Mouse (Mus musculus) left cerebral cortex, postnatal 14 days (tissue): ENCODE results near the gene Hist1h4c. TPM values are rescaled to one million over a fixed set of nuclear protein-coding genes. Genes with fewer than 3 reads are reported as not detected.
"Not testable (repeated sequence)": the region's sequence is repeated elsewhere in the genome, so short reads cannot be mapped to it uniquely, and the experiment has no call there.

ENCODE experiments used
- DNase-seq, 2 experiments: peaks; one replicate each; pipeline ENCODE4 v3.0.0; 2021 to 2022; ENCODE audit warnings: low spot score in 2 of 2, mixed read lengths in 1 of 2
- intact Hi-C: fragments of 180-260 bp; cut with DNase I; formaldehyde crosslinking; loops from one replicate; pipeline ENCODE4 v1.15.1; 2025
- total RNA-seq, 2 experiments: library from RNA; stranded (reverse); gene quantifications; 2 replicates each; pipeline ENCODE4 v1.2.3; 2021

Hist1h4c gene
- total RNA-seq, 2 experiments from 2014 or later = 100 to 103 TPM

GRCm38 (mm10) chr13:23737091-23737490 is 38.8 kb upstream of the Hist1h4c start:
- no peak for DNase-seq
- intact Hi-C loops = loop anchor here (5.0 kb wide), 2 partner anchors 115 to 155 kb away; partner anchors contain the start of genes Hist1h1e, Hist1h2be and Hist1h4d

DNA sequence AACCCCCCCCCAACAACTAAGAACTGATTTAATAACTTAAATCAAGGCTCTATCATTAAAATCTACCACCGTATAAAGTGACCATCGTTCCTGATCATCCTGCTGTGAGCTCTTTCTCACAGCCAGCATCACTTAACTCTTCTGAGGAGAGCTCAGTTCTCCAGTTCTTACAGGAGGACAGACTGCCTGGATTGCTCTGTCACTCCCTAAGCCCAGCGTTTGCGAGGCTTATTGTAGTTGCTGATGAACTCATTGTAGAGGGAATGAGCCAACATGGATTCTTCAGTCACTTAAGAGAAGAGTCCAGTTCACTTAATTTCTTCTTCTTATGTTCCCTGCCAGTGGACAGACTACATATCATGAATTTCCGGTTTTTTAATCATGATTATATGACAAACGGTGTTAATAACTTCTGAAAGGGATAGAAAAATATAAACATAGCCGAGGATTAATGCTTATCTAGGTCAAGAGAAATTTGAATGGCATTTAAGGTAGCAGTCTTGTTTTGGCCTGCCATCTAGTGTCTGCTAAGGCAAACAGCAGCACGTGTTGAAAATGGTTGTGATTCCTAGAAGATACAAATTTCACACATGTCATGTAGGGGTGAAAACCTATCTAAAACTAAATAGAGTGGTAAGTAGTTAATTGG is 34.0 kb upstream of the Hist1h4c start:
- intact Hi-C loops = loop anchor here (1.0 kb wide), 1 partner anchor 31 kb away; no protein-coding TSS in a partner anchor
- DNase-seq = peak; percentile 47 to 49

- intact Hi-C loops = no loop called here
- DNase-seq = no peak
Observed at GRCm38 (mm10) chr13:23730479-23730878, 32.2 kb upstream of the Hist1h4c start.

GRCm38 (mm10) chr13:23729706-23730105 is 31.5 kb upstream of the Hist1h4c start:
- intact Hi-C loops = no loop called here
- no peak for DNase-seq

DNA sequence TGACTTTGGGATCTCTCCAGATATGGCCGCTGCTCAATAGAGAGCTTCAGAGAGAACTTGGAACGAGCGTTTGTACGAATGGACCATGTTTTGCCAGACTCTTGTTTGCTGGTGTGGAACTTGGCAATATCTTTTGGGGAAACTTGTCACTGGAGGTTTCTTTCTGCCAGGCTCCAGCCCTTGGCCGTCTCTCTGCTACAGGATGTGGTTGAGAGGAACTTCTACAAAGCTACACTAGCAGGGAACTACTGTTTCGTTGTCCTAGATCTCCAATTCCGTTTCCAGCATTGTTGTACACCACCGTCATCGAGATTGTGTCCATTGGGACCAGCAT is 30.9 kb upstream of the Hist1h4c start:
- intact Hi-C loops = no loop called here
- no peak for DNase-seq

DNA sequence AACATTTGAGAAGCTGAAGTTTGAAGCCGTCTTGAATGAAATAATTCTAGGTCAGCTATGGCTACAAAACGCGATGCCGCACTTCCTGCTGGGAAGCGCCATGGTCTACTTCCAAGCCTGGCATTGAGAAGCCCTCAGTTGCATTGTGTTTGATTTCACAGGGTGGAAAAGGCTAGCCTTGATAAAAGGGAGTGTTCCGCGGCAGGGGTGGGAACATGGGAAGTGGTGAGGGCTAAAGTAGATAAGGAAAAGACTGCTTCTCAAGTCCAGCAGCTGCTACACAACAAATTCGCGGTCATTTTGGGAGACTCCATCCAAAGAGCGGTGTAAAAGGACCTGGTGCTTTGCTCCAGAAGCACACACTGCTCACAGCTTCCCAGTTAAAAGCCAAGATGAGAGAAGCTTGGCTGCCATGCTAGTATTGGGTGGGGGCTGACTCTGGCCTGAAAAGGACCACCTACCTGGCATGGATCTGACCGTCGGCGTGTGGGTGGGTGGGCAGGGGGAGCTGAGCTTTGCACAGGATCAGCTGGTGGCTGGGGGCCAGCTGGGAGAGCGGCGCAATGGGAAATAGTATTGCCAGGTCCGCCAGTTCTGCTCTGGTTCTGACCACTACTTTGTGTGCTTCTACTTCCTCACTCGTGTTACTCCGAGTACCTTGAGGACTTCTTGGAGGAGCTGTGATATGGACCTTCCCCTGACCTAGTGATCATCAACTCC is 30.4 kb upstream of the Hist1h4c start:
- DNase-seq = no peak
- intact Hi-C loops = no loop called here

DNA sequence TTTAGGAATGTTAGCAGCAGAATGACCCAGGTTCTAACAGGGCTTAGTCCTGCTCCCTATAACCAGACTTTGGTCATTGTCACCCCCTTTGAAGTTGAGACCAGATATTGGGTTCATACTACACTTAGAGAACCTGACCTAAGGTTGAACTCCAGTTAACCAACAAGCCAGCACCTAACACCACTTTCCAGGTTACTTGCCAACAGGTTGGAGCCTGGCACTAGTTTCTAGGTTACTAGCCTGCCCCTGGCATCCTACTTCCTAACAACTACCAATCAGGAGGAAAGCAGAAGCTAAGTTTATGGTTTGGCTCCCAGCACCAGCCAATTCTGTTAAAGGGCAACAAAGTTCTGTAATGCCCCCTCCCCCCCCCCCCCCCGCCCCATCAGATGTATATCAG is 27.0 kb upstream of the Hist1h4c start:
- intact Hi-C loops = no loop called here

DNA sequence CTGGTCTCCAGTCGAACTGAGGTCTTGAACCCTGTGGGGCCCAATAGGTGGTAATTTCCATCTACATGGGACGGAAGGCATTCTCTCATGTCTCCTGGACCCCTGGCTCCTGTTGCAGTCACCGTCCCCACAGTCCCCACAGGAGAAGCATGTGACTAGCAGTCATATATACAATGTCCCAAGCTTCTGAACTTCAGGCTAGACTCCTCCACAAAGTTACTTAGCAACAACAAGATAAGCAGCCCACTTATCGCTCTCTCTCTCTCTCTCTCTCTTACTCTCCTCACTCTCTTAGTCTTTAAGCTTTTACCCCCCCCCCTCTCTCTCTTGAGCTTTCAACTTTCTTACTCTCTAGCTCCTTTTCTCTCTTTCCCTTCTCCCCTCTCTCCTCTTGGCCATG is 26.0 kb upstream of the Hist1h4c start:
- intact Hi-C loops = no loop called here
- no peak for DNase-seq

More for the DNA sequence above, 27.0 kb upstream of the Hist1h4c start:
- no peak for DNase-seq

DNA sequence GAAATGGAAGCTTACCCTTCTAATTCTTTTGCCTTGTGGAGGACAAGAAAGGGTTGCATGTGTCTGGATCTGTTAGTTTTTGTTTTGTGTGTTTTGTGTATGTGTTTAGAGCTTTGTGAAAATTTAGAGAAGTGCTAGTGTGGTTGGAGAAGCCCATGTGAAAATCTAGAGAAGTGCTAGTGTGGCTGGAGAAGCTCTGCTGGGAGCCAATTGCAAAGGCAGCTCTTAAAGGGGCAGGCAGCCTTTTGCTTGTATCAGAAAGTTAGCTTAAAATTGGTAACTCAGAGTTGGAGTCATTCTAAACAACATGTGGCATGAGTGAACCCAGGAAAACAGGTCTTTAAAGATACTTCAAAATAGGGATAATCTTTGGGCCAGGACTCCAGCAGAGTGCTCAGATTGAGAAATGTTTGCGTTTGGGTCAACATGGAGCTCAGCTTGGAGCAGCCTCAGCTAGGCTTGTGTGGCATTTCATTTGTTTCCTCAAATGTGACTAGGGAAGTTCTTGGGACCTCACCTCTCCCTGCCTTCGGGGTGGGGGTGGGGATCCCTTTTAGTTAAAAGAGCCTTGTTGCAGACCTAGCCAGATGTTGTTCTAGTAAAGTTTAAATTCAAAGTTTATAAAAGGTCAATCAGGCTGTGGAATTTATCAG is 19.5 kb upstream of the Hist1h4c start:
- intact Hi-C loops, DNase-seq: not testable (repeated sequence)

DNA sequence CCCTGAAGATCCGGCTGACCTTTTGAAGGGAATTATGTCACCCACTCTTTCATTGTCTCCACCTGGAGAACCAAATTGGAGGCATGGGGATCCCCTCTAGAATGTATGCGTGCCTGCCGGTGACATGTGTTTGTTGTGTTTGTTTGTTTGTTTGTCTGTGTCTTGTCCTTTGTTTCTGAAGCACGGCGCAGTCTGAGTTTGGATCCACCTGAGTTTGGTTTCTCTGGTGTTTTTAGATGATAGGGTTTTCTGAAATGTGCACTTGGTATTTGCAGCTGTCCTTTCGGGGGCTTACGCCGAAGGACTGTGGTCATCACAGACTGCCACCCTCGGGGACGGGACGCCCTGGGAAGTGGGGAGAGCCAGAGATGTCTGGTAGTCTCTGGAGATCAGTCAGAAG is 18.9 kb upstream of the Hist1h4c start:
- intact Hi-C loops = no loop called here
- DNase-seq = no peak

DNA sequence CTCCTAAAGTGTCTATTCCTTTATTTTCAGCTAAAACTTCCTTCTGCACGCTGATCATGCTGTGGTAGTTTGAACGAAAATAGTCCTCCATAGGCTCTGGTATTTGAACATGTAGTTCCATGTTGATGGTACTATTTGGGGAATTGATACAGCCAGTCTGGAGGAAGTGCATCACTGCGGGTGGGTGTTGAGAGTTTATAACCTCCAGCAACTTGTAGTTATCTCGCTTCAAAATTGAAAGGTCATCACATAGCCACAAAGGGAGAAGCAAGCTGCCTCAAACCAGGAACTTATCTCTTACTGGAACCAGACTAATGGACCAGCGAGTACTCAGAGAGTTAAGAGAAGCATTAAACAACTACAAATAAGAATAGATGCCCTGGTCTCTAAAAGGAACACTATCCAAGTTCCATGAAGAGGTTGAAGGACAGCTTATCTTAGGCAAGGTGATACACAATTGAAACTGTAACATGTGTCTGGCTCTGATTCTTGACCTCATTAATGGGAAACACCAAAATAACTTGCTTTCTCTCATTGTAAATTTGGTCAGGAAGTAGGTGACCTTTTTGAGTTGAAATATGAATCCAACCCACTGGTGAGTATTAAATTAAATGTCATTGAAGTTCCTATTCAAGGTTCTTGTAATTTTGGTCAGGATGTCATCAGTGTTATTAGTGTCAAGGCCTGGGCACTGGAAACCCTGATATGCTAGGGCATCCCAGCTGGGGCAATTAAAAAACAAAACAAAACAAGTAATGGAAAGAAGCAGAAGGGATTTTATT is 18.2 kb upstream of the Hist1h4c start:
- intact Hi-C loops = no loop called here
- DNase-seq = no peak

DNA sequence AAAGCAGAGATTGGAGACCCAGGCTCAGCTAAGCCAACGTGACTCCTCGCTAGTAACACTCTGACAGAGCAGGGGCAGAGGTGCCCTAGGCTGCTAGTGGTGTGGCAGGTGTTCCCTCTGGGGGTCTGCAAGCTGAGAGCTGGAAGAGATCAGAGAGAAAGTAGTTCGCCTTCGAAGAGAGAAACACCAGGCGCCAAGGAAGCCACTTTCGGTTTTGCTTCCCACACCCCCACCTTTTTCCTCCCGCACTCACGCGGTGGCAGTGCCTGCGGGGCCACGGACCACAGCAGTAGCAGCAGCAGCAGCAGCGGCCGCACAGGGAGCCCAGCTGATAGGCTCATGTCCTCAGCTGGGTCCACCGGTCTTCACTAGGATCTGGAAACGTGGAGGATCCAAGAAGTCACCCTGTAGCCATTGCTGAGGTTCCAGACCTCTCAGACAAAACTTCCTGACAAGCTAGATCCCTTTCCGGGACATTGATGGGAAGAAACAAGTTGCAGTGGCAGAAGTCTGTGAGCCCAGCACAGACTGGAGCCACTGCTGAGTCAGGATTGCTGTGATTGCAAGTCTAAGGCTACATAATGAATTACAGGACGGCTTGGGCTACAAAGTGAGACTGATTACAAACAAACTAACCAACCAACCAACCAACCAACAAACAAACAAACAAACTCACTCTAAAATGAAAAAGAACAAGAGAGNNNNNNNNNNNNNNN is 12.3 kb upstream of the Hist1h4c start, which contains the start of gene Hfe:
Hfe (minus strand) TSS at position 481 of the 716 bp plus-strand sequence.
- peak in 1 of 2 experiments; percentile 34 for DNase-seq
- intact Hi-C loops = no loop called here

- DNase-seq = no peak
- intact Hi-C loops = no loop called here
Observed at GRCm38 (mm10) chr13:23709714-23710373, 11.6 kb upstream of the Hist1h4c start.

GRCm38 (mm10) chr13:23708654-23709053 is 10.4 kb upstream of the Hist1h4c start:
- no peak for DNase-seq
- intact Hi-C loops = no loop called here

DNA sequence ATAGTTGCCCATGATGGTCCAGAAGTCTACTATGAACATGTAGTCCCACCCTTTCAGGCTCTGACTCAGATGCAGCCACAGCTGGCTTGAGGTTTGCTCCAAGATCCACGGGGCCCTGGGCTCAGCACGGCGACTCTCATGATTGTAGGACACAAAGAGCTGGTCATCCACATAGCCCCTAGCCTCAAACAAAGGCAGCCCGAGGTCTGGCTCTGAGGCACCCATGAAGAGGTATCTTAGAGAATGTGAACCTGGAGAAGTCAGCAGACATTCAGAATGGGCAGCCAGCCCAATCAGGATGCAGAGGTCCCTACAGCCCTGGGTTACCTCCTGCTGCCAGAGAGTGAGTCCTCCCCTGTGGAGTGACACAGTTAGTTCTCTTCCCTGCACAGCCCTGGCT is 9.8 kb upstream of the Hist1h4c start:
- intact Hi-C loops = no loop called here
- no peak for DNase-seq

- intact Hi-C loops = no loop called here
- DNase-seq = no peak
Observed at GRCm38 (mm10) chr13:23706771-23707170, 8.5 kb upstream of the Hist1h4c start.

GRCm38 (mm10) chr13:23705751-23706356 is 7.6 kb upstream of the Hist1h4c start:
- no peak for DNase-seq
- intact Hi-C loops = no loop called here

DNA sequence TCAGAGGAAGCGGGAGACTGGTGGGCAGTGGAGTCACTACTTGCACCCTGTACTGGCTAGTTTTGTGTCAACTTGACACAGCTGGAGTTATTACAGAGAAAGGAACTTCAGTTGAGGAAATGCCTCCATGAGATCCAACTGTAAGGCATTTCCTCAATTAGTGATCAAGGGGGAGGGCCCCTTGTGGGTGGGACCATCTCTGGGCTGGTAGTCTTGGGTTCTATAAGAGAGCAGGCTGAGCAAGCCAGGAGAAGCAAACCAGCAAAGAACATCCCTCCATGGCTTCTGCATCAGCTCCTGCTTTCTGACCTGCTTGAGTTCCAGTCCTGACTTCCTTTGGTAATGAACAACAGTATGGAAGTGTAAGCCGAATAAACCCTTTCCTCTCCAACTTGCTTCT is 4.5 kb upstream of the Hist1h4c start:
- DNase-seq, intact Hi-C loops: not testable (repeated sequence)
